Mouse (Mus musculus) MEL (cell line): ENCODE measurements at regions not wholly inside any gene's neighbourhood (a gene's known extent, or its start where the extent isn't known, plus 50 kb on each side); places are given as distances from the start of the nearest gene placed in this dataset.

Experiments
- POLR2A ChIP-seq, 2 experiments: IDR thresholded peaks; 2 replicates each; pipeline ENCODE4 v1.6.1; 2011 to 2012; ENCODE audit warnings: low read length in 2 of 2, mild to moderate bottlenecking in 2 of 2, control low read depth in 1 of 2, improper control_type of control experiment in 1 of 2, low read depth in 1 of 2, moderate library complexity in 1 of 2; ENCODE audit not compliant: control insufficient read depth in 1 of 2, insufficient read depth in 1 of 2, poor library complexity in 1 of 2
- TCF12 ChIP-seq: IDR thresholded peaks from 2 replicates; pipeline ENCODE4 v1.6.1; 2014; ENCODE audit warnings: low read depth, mild to moderate bottlenecking, inconsistent platforms, low read length, improper control_type of control experiment, moderate library complexity
- USF1 ChIP-seq: IDR thresholded peaks from 2 replicates; pipeline ENCODE4 v1.6.1; 2014; ENCODE audit warnings: low read depth, mild to moderate bottlenecking, inconsistent platforms, low read length, improper control_type of control experiment, moderate library complexity

DNA sequence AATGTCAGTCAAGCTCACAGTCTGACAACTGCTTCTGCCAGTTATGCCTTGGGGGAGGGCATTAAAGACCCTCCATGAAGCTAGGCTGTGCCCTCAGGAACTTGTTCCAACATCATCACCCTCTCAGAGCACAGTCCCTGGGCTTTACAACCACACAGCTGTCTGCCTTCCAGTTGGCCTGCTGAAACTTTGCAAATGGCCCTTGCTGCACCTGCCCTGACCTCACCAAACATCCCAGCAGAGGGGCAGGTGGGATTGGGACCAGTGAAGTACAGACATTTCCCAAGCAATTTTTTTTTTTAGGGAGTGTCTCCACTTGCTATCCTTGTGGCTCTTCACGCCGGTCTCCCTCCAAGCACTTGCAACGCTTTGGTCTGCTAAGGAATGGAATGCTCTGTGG, 130.9 kb downstream of the Sox9 start:
- TF ChIP-seq POLR2A (IDR thresholded peaks at IDR 0.05; ENCODE audit: control insufficient read depth in 1 of 2, insufficient read depth in 1 of 2, low read depth in 1 of 2, low read length in 2 of 2, poor library complexity in 1 of 2) (no peak), TCF12 (no peak), USF1 (no peak)
